Mouse (Mus musculus) MEL (cell line): ENCODE measurements at regions not wholly inside any gene's neighbourhood (a gene's known extent, or its start where the extent isn't known, plus 50 kb on each side); places are given as distances from the start of the nearest gene placed in this dataset.

Experiments used
- DNase-seq: peaks from one replicate; pipeline ENCODE4 v3.0.0; 2011; ENCODE audit warnings: low read depth, low spot score
- H3K27ac ChIP-seq: 2 replicates; pipeline ENCODE4 v1.5.1; 2012; ENCODE audit warnings: low read depth, mild to moderate bottlenecking, control low read depth, low read length, moderate library complexity; ENCODE audit not compliant: control insufficient read depth
- H3K27me3 ChIP-seq, 2 experiments: fragments of 150-350 bp in 1 of 2; sonication (generic) in 1 of 2; 2 replicates each; pipeline ENCODE4 v1.6.1; 2012; ENCODE audit warnings: low read length in 2 of 2, mild to moderate bottlenecking in 2 of 2, improper control_type of control experiment in 1 of 2, moderate library complexity in 1 of 2; ENCODE audit not compliant: insufficient read depth in 2 of 2, control insufficient read depth in 1 of 2
- H3K36me3 ChIP-seq, 2 experiments: 2 replicates each; pipeline ENCODE4 v1.6.1; 2012 to 2014; ENCODE audit warnings: low read length in 2 of 2, improper control_type of control experiment in 1 of 2, inconsistent platforms in 1 of 2, mild to moderate bottlenecking in 1 of 2; ENCODE audit not compliant: insufficient read depth in 2 of 2, control insufficient read depth in 1 of 2
- H3K4me1 ChIP-seq, 2 experiments: fragments of 150-350 bp in 1 of 2; sonication (generic) in 1 of 2; 2 replicates each; pipeline ENCODE4 v1.6.1; 2012; ENCODE audit warnings: low read length in 2 of 2, improper control_type of control experiment in 1 of 2, mild to moderate bottlenecking in 1 of 2; ENCODE audit not compliant: insufficient read depth in 2 of 2, control insufficient read depth in 1 of 2
- H3K4me3 ChIP-seq, 2 experiments: fragments of 150-350 bp in 1 of 2; sonication (generic) in 1 of 2; 2 replicates each; pipeline ENCODE4 v1.5.1; 2012; ENCODE audit warnings: low read depth in 2 of 2, low read length in 2 of 2, mild to moderate bottlenecking in 2 of 2, moderate library complexity in 2 of 2, control low read depth in 1 of 2, improper control_type of control experiment in 1 of 2; ENCODE audit not compliant: control insufficient read depth in 1 of 2, insufficient read depth in 1 of 2
- H3K79me2 ChIP-seq: 2 replicates; pipeline ENCODE4 v1.6.1; 2012; ENCODE audit warnings: mild to moderate bottlenecking, low read length, moderate library complexity; ENCODE audit not compliant: control insufficient read depth, poor library complexity, insufficient read depth
- H3K9ac ChIP-seq: 2 replicates; pipeline ENCODE4 v1.6.1; 2012; ENCODE audit warnings: low read depth, mild to moderate bottlenecking, control low read depth, low read length, moderate library complexity; ENCODE audit not compliant: control insufficient read depth, poor library complexity, severe bottlenecking
- H3K9me3 ChIP-seq: fragments of 150-350 bp; sonication (generic); replicated peaks from 2 replicates; pipeline ENCODE4 v1.6.1; 2012; ENCODE audit warnings: mild to moderate bottlenecking, low read length, improper control_type of control experiment, moderate library complexity; ENCODE audit not compliant: insufficient read depth
- BHLHE40 ChIP-seq: IDR thresholded peaks from 2 replicates; pipeline ENCODE4 v1.6.1; 2012; ENCODE audit warnings: low read depth, mild to moderate bottlenecking, inconsistent platforms, low read length, improper control_type of control experiment, borderline replicate concordance
- CHD2 ChIP-seq: IDR thresholded peaks from 2 replicates; pipeline ENCODE4 v1.6.1; 2011; ENCODE audit warnings: low read length, improper control_type of control experiment
- E2F4 ChIP-seq: IDR thresholded peaks from 2 replicates; pipeline ENCODE4 v1.6.1; 2011; ENCODE audit warnings: low read depth, low read length, improper control_type of control experiment, borderline replicate concordance
- ELF1 ChIP-seq: IDR thresholded peaks from 2 replicates; pipeline ENCODE4 v1.6.1; 2014; ENCODE audit warnings: low read depth, mild to moderate bottlenecking, inconsistent platforms, low read length, improper control_type of control experiment, moderate library complexity
- EP300 ChIP-seq, 2 experiments: IDR thresholded peaks; 2 replicates each; pipeline ENCODE4 v1.6.1; 2011; ENCODE audit warnings: improper control_type of control experiment in 2 of 2, low read length in 2 of 2, low read depth in 1 of 2, mild to moderate bottlenecking in 1 of 2
- GATA1 ChIP-seq: IDR thresholded peaks from 2 replicates; pipeline ENCODE4 v1.6.1; 2011; ENCODE audit warnings: low read depth, low read length, improper control_type of control experiment
- HCFC1 ChIP-seq: IDR thresholded peaks from 2 replicates; pipeline ENCODE4 v1.6.1; 2012; ENCODE audit warnings: low read depth, mild to moderate bottlenecking, inconsistent platforms, low read length, improper control_type of control experiment, moderate library complexity
- JUND ChIP-seq: IDR thresholded peaks from 2 replicates; pipeline ENCODE4 v1.6.1; 2011; ENCODE audit warnings: low read depth, mild to moderate bottlenecking, improper control_type of control experiment, low read length
- KAT2A ChIP-seq: conservative IDR thresholded peaks from 2 replicates; pipeline ENCODE4 v1.6.1; 2012; ENCODE audit warnings: low read depth, low read length, improper control_type of control experiment, inconsistent platforms
- MAX ChIP-seq: IDR thresholded peaks from 2 replicates; pipeline ENCODE4 v1.6.1; 2011; ENCODE audit warnings: low read length, improper control_type of control experiment
- MAZ ChIP-seq: IDR thresholded peaks from 2 replicates; pipeline ENCODE4 v1.6.1; 2012; ENCODE audit warnings: low read depth, mild to moderate bottlenecking, inconsistent platforms, low read length, improper control_type of control experiment
- MEF2A ChIP-seq: IDR thresholded peaks from 2 replicates; pipeline ENCODE4 v1.6.1; 2014; ENCODE audit warnings: low read depth, mild to moderate bottlenecking, inconsistent platforms, low read length, improper control_type of control experiment; ENCODE audit not compliant: poor library complexity, insufficient replicate concordance, severe bottlenecking; ENCODE audit errors: extremely low read depth
- MXI1 ChIP-seq: IDR thresholded peaks from 2 replicates; pipeline ENCODE4 v1.6.1; 2011; ENCODE audit warnings: mild to moderate bottlenecking, low read depth, low read length, improper control_type of control experiment
- MYC ChIP-seq: IDR thresholded peaks from 2 replicates; pipeline ENCODE4 v1.6.1; 2011; ENCODE audit warnings: low read depth, mild to moderate bottlenecking, low read length, improper control_type of control experiment, moderate library complexity
- NRF1 ChIP-seq: IDR thresholded peaks from 2 replicates; pipeline ENCODE4 v1.6.1; 2014; ENCODE audit warnings: low read depth, mild to moderate bottlenecking, inconsistent platforms, low read length, improper control_type of control experiment, moderate library complexity; ENCODE audit not compliant: poor library complexity, insufficient read depth, severe bottlenecking
- RCOR1 ChIP-seq: IDR thresholded peaks from 2 replicates; pipeline ENCODE4 v1.6.1; 2012; ENCODE audit warnings: low read depth, mild to moderate bottlenecking, inconsistent platforms, low read length, improper control_type of control experiment
- SIN3A ChIP-seq: IDR thresholded peaks from 2 replicates; pipeline ENCODE4 v1.6.1; 2012; ENCODE audit warnings: low read length, improper control_type of control experiment, inconsistent platforms
- SMC3 ChIP-seq: IDR thresholded peaks from 2 replicates; pipeline ENCODE4 v1.6.1; 2011; ENCODE audit warnings: low read depth, low read length, improper control_type of control experiment
- TAL1 ChIP-seq: IDR thresholded peaks from 2 replicates; pipeline ENCODE4 v1.6.1; 2012; ENCODE audit warnings: mild to moderate bottlenecking, inconsistent platforms, low read length, moderate library complexity, mixed read lengths
- TBP ChIP-seq: IDR thresholded peaks from 2 replicates; pipeline ENCODE4 v1.8.0; 2011; ENCODE audit warnings: low read depth, low read length, improper control_type of control experiment
- UBTF ChIP-seq: IDR thresholded peaks from 2 replicates; pipeline ENCODE4 v1.6.1; 2012; ENCODE audit warnings: low read depth, mild to moderate bottlenecking, inconsistent platforms, low read length, improper control_type of control experiment, moderate library complexity, borderline replicate concordance; ENCODE audit not compliant: insufficient read depth
- USF1 ChIP-seq: IDR thresholded peaks from 2 replicates; pipeline ENCODE4 v1.6.1; 2014; ENCODE audit warnings: low read depth, mild to moderate bottlenecking, inconsistent platforms, low read length, improper control_type of control experiment, moderate library complexity
- USF2 ChIP-seq, 2 experiments: IDR thresholded peaks; 2 replicates each; pipeline ENCODE4 v1.6.1; 2011 to 2012; ENCODE audit warnings: improper control_type of control experiment in 2 of 2, low read length in 2 of 2, borderline replicate concordance in 1 of 2, inconsistent platforms in 1 of 2, low read depth in 1 of 2, mild to moderate bottlenecking in 1 of 2; ENCODE audit not compliant: insufficient read depth in 1 of 2
- ZKSCAN1 ChIP-seq: IDR thresholded peaks from 2 replicates; pipeline ENCODE4 v1.6.1; 2012; ENCODE audit warnings: low read depth, mild to moderate bottlenecking, inconsistent platforms, low read length, improper control_type of control experiment, moderate library complexity
- ZMIZ1 ChIP-seq: IDR thresholded peaks from 2 replicates; pipeline ENCODE4 v1.6.1; 2012; ENCODE audit warnings: low read depth, mild to moderate bottlenecking, inconsistent platforms, low read length, improper control_type of control experiment, moderate library complexity

GRCm38 (mm10) chr16:82431811-82432210, 396.4 kb upstream of the Gm21833 start:
- TF ChIP-seq MEF2A (no peak), GATA1 (no peak), UBTF (no peak), MAZ (no peak), ELF1 (no peak), RCOR1 (no peak), TBP (no peak), HCFC1 (no peak), EP300 (IDR thresholded peaks at IDR 0.05; ENCODE audit: low read depth in 1 of 2, low read length in 2 of 2) (no peak), USF1 (no peak), E2F4 (no peak), JUND (no peak), NRF1 (no peak), SMC3 (no peak), MAX (no peak), ZMIZ1 (no peak)
- TF ChIP-seq, all 39 proteins: peak for 0
- Histone ChIP-seq H3K4me1 (no peaks in the 10 kb centered on the region), H3K27ac (no peak overlapping the region), H3K27me3 (no peaks in the 10 kb centered on the region), H3K4me3 (no peak overlapping the region), H3K9ac (no peak overlapping the region), H3K36me3 (no peaks in the 10 kb centered on the region), H3K79me2 (no peaks in the 10 kb centered on the region), H3K9me3 (no peaks in the 10 kb centered on the region)
- no peak for DNase-seq

DNA sequence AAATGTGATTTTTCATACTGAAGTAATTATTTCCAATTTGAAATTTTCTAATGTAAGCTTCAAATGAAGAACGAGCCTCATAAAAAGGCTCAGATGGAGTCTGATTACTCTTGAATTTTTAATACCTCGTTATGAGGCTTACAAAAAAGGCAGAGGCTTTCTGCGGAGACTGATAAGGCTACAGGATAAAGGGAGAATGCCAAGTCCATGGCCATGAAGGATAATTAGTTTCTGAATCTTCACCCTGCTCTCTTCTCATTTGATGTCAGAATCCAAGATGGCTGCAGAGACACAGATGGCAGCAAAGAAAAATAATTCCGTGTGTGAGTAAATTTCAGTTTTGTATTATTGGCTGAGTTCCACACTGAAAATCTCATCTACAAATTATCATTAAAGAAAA, 367.3 kb upstream of the Gm21833 start:
- Histone ChIP-seq H3K27me3 (no peaks in the 10 kb centered on the region), H3K4me3 (no peak overlapping the region)
- TF ChIP-seq CHD2 (no peak), MXI1 (no peak), NRF1 (no peak), MYC (no peak), TBP (no peak), SIN3A (no peak), RCOR1 (no peak), ZKSCAN1 (no peak), SMC3 (no peak), TAL1 (no peak), USF2 (IDR thresholded peaks at IDR 0.05; ENCODE audit: borderline replicate concordance in 1 of 2, insufficient read depth in 1 of 2, low read depth in 1 of 2, low read length in 2 of 2) (no peak), MEF2A (no peak), E2F4 (no peak), KAT2A (no peak), MAX (no peak), ZMIZ1 (no peak), ELF1 (no peak), BHLHE40 (no peak), MAZ (no peak), UBTF (no peak)

More for the DNA sequence above, 367.3 kb upstream of the Gm21833 start:
- no peaks in the 10 kb centered on the region for H3K36me3 ChIP-seq
- no peaks in the 10 kb centered on the region for H3K4me1 ChIP-seq
- H3K79me2 ChIP-seq, result no peaks in the 10 kb centered on the region
- no peak overlapping the region for H3K27ac ChIP-seq
- H3K9me3 ChIP-seq, result no peaks in the 10 kb centered on the region
- no peak for DNase-seq
- H3K9ac ChIP-seq, result no peak overlapping the region
